In genomic region chr11:95989864-95990263, GRCm38 (mm10) we compare ENCODE assay signal across 12 mouse cellular contexts. TPM values are rescaled to one million over a fixed set of nuclear protein-coding genes. Genes with fewer than 3 reads are reported as not detected.
A peak's percentile ranks its signal among the peaks of the same experiment; 100 is the strongest.
DNase-seq lines count a peak whose midpoint lies in the region; ATAC-seq and TF ChIP-seq lines count a peak whose summit lies in the region.
"Had no signal": no experiment of that assay in that cellular context is flagged by ENCODE, and none has a peak within 500 bp of the region (broad histone marks: within the 10 kb centered on the region; RNA-seq: fewer than 3 reads in every experiment).

No protein-coding gene starts in this region.

- H3K4me1 ChIP-seq in heart, embryonic 15.5 days (replicated peaks) = peaks cover 57% of the 10 kb centered on the region
- H3K4me1 ChIP-seq in ES-E14 (ENCODE audit: control insufficient read depth in 2 of 2, insufficient read depth in 2 of 2, low read length in 2 of 2, poor library complexity in 1 of 2) = peaks cover 16 to 31% of the 10 kb centered on the region in 2 experiments
- H3K4me1 ChIP-seq in forebrain, embryonic 15.5 days = peaks cover 50% of the 10 kb centered on the region
- peaks cover 36% of the 10 kb centered on the region for H3K4me1 ChIP-seq in midbrain, embryonic 14.5 days (ENCODE audit: control insufficient read depth, insufficient read depth, low read length)

- WGBS in heart, embryonic 15.5 days = 59% methylated on average over 8 of the region's 8 CpGs
- WGBS in forebrain, embryonic 15.5 days = 32% methylated on average over 8 of the region's 8 CpGs
- 39% methylated on average over 8 of the region's 8 CpGs for WGBS in midbrain, embryonic 14.5 days

- H3K36me3 ChIP-seq in heart, embryonic 15.5 days = no peaks in the 10 kb centered on the region
- H3K36me3 ChIP-seq in ES-E14 (ENCODE audit: control insufficient read depth, insufficient read depth, low read length, poor library complexity, severe bottlenecking) = peaks cover 25% of the 10 kb centered on the region
- H3K36me3 ChIP-seq in forebrain, embryonic 15.5 days = no peaks in the 10 kb centered on the region
- H3K36me3 ChIP-seq in midbrain, embryonic 14.5 days (ENCODE audit: control insufficient read depth, insufficient read depth, low read length) = no peaks in the 10 kb centered on the region

- intact Hi-C loops in heart, postnatal 14 days (cut with DNase I) = no loop called here

- no peak overlapping the region for H3K4me3 ChIP-seq in heart, embryonic 15.5 days
- H3K4me3 ChIP-seq in ES-E14 (ENCODE audit: insufficient read depth in 1 of 2, low read depth in 1 of 2, low read length in 2 of 2, poor library complexity in 1 of 2, severe bottlenecking in 1 of 2) = peak overlapping the region; percentile 15 to 82; a peak in 2 of 4 replicates
- no peak overlapping the region for H3K4me3 ChIP-seq in forebrain, embryonic 15.5 days
- no peak overlapping the region for H3K4me3 ChIP-seq in midbrain, embryonic 14.5 days (replicated peaks; ENCODE audit: low read depth, low read length)
- H3K4me3 ChIP-seq: erythroblast, embryonic 14.5 days had no signal

- in situ Hi-C loops in ES-E14 (cut with MboI; ENCODE audit: low sequenced_read_pairs in 2 of 2, unreplicated experiment in 2 of 2) = no loop called here

- no peaks in the 10 kb centered on the region for H3K27me3 ChIP-seq in heart, embryonic 15.5 days
- H3K27me3 ChIP-seq in forebrain, embryonic 15.5 days = no peaks in the 10 kb centered on the region
- H3K27me3 ChIP-seq in midbrain, embryonic 14.5 days (ENCODE audit: control insufficient read depth, insufficient read depth, low read length) = no peaks in the 10 kb centered on the region

- H3K9ac ChIP-seq in heart, embryonic 15.5 days = no peak overlapping the region; the same call in 1 of the 2 replicates
- peak overlapping the region; percentile 81 for H3K9ac ChIP-seq in ES-E14 (ENCODE audit: insufficient read depth, low read depth, low read length, poor library complexity, severe bottlenecking)
- no peak overlapping the region for H3K9ac ChIP-seq in forebrain, embryonic 15.5 days (replicated peaks)
- no peak overlapping the region; the same call in 1 of the 2 replicates for H3K9ac ChIP-seq in midbrain, embryonic 14.5 days (replicated peaks; ENCODE audit: low read length)

- H3K4me2 ChIP-seq in heart, embryonic 15.5 days = peak overlapping the region; percentile 0; the same call in 1 of the 2 replicates
- H3K4me2 ChIP-seq in forebrain, embryonic 15.5 days (replicated peaks) = 0 out of 2 replicates have a peak overlapping the region, but pooled peaks have one; percentile 6
- H3K4me2 ChIP-seq in midbrain, embryonic 14.5 days (ENCODE audit: low read length) = peak overlapping the region; percentile 89

- DNase-seq in heart, postnatal 14 days = no peak
- DNase-seq in ES-E14 (ENCODE audit: low read depth, low spot score) = no peak
- no peak for DNase-seq in midbrain, embryonic 14.5 days
- DNase-seq in adrenal gland, postnatal 36 days = no peak
- DNase-seq: lung, postnatal 36 days had no signal

- H3K27ac ChIP-seq in heart, embryonic 15.5 days = peak overlapping the region; percentile 74; the same call in 1 of the 2 replicates
- peak overlapping the region; percentile 93; the same call in 1 of the 2 replicates for H3K27ac ChIP-seq in ES-E14 (ENCODE audit: insufficient read depth, low read depth, low read length, poor library complexity, severe bottlenecking)
- H3K27ac ChIP-seq in forebrain, embryonic 15.5 days (replicated peaks) = peak overlapping the region; percentile 0; the same call in 1 of the 2 replicates
- peak overlapping the region; percentile 93; the same call in 1 of the 2 replicates for H3K27ac ChIP-seq in midbrain, embryonic 14.5 days (replicated peaks; ENCODE audit: low read depth, low read length)

- no peak for ATAC-seq in heart, embryonic 15.5 days (replicated peaks; ENCODE audit: insufficient number of reproducible peaks, insufficient read depth, low FRiP score, low read depth)
- ATAC-seq in forebrain, embryonic 15.5 days (replicated peaks) = no peak
- ATAC-seq in midbrain, embryonic 14.5 days (ENCODE audit: low FRiP score, low TSS enrichment) = no peak
- no peak for ATAC-seq in activated CD4-positive, CD25-positive, alpha-beta regulatory T cell, adult 4 months
- no peak for ATAC-seq in megakaryocyte-erythroid progenitor cell, adult 5-6 weeks (replicated peaks; ENCODE audit: low FRiP score, low TSS enrichment, poor library complexity, severe bottlenecking)

- H3K9me3 ChIP-seq in heart, embryonic 15.5 days (replicated peaks) = no peaks in the 10 kb centered on the region
- no peaks in the 10 kb centered on the region for H3K9me3 ChIP-seq in ES-E14 (ENCODE audit: control insufficient read depth, insufficient read depth, low read depth, low read length)
- H3K9me3 ChIP-seq in forebrain, embryonic 15.5 days = no peaks in the 10 kb centered on the region
- H3K9me3 ChIP-seq in midbrain, embryonic 14.5 days (ENCODE audit: control insufficient read depth, low read length) = peaks cover 2% of the 10 kb centered on the region; the same call in 1 of the 2 replicates

TF ChIP-seq in ES-E14, 5 proteins besides CTCF, POLR2A, EP300 and RAD21:
- TF ChIP-seq ZC3H11A (IDR thresholded peaks at IDR 0.05; ENCODE audit: borderline replicate concordance, low read depth, low read length) = no peak
- no peak for TF ChIP-seq ZNF384 (IDR thresholded peaks at IDR 0.05; ENCODE audit: low read depth, low read length)
- no peak for TF ChIP-seq HCFC1 (IDR thresholded peaks at IDR 0.05; ENCODE audit: borderline replicate concordance, insufficient read depth, low read length)
- no peak for TF ChIP-seq MAFK (IDR thresholded peaks at IDR 0.05; ENCODE audit: insufficient read depth, low read depth, low read length)
- TF ChIP-seq CHD2 (IDR thresholded peaks at IDR 0.05; ENCODE audit: low read depth, low read length) = no peak
TF ChIP-seq in ES-E14: peak in this region for 0.

RNA-seq across cellular contexts. Expression of gene Igf2bp1, which starts 15.9 kb away (rescaled TPM):
- polyA plus RNA-seq in heart, embryonic 15.5 days (2015; fragmentation: Nextera tagmentation; extraction: Ambion mirVana) = 20.6 and 25.7 TPM in 2 replicates
- total RNA-seq in heart, postnatal 14 days (2021) = under 1 TPM; 0.46 to 0.76 TPM
- 273 and 354 TPM in 2 replicates for total RNA-seq in ES-E14 (2012; rRNA removed)
- 22.0 and 27.1 TPM in 2 replicates for polyA plus RNA-seq in forebrain, embryonic 15.5 days (2015; fragmentation: Nextera tagmentation; extraction: Ambion mirVana)
- 10.7 and 11.1 TPM in 2 replicates for polyA plus RNA-seq in midbrain, embryonic 14.5 days (2014; fragmentation: Nextera tagmentation; extraction: Ambion mirVana)
- polyA plus RNA-seq in activated CD4-positive, CD25-positive, alpha-beta regulatory T cell, adult 4 months (2017; shearing (Covaris generic)) = under 1 TPM in 1 of 2 experiments, not detected in 1; 0.24 TPM
- total RNA-seq in megakaryocyte-erythroid progenitor cell, adult 5-6 weeks (2014; fragmentation: Nextera tagmentation) = 0.02 TPM in 1 of 2 replicates, not detected in the other
- total RNA-seq in megakaryocyte-erythroid progenitor cell, adult 5-6 weeks (2017) = not detected in 2 replicates
- total RNA-seq in adrenal gland, postnatal 36 days (2021) = 1 to 10 TPM; 2.1 to 4.7 TPM

RNA-seq across cellular contexts. Expression of gene Gip, which starts 34.5 kb away (rescaled TPM):
- polyA plus RNA-seq in heart, embryonic 15.5 days (2015; fragmentation: Nextera tagmentation; extraction: Ambion mirVana) = not detected in 2 replicates
- total RNA-seq in heart, postnatal 14 days (2021) = not detected
- 0.89 and 1.5 TPM in 2 replicates for total RNA-seq in ES-E14 (2012; rRNA removed)
- not detected in 2 replicates for polyA plus RNA-seq in forebrain, embryonic 15.5 days (2015; fragmentation: Nextera tagmentation; extraction: Ambion mirVana)
- polyA plus RNA-seq in midbrain, embryonic 14.5 days (2014; fragmentation: Nextera tagmentation; extraction: Ambion mirVana) = not detected in 2 replicates
- not detected for polyA plus RNA-seq in activated CD4-positive, CD25-positive, alpha-beta regulatory T cell, adult 4 months (2017; shearing (Covaris generic))
- not detected in 2 replicates for total RNA-seq in megakaryocyte-erythroid progenitor cell, adult 5-6 weeks (2014; fragmentation: Nextera tagmentation)
- total RNA-seq in megakaryocyte-erythroid progenitor cell, adult 5-6 weeks (2017) = not detected in 2 replicates
- not detected for total RNA-seq in adrenal gland, postnatal 36 days (2021)
- total RNA-seq: heart, postnatal 25 days; layer of hippocampus, postnatal 14 days had no signal
- polyA plus RNA-seq: erythroblast, embryonic 14.5 days had no signal

RNA-seq across cellular contexts. Expression of gene Snf8, which starts 44.8 kb away (rescaled TPM):
- polyA plus RNA-seq in heart, embryonic 15.5 days (2015; fragmentation: Nextera tagmentation; extraction: Ambion mirVana) = 65.5 and 74.2 TPM in 2 replicates
- total RNA-seq in heart, postnatal 14 days (2021) = 10 to 100 TPM; 45.8 to 51.2 TPM
- total RNA-seq in ES-E14 (2012; rRNA removed) = 51.5 and 79.4 TPM in 2 replicates
- 136 and 142 TPM in 2 replicates for polyA plus RNA-seq in forebrain, embryonic 15.5 days (2015; fragmentation: Nextera tagmentation; extraction: Ambion mirVana)
- 45.3 and 77.5 TPM in 2 replicates for polyA plus RNA-seq in midbrain, embryonic 14.5 days (2014; fragmentation: Nextera tagmentation; extraction: Ambion mirVana)
- polyA plus RNA-seq in activated CD4-positive, CD25-positive, alpha-beta regulatory T cell, adult 4 months (2017; shearing (Covaris generic)) = 10 to 100 TPM; 39.3 to 54.1 TPM
- total RNA-seq in megakaryocyte-erythroid progenitor cell, adult 5-6 weeks (2014; fragmentation: Nextera tagmentation) = 94.1 and 96.1 TPM in 2 replicates
- total RNA-seq in megakaryocyte-erythroid progenitor cell, adult 5-6 weeks (2017) = 37.3 and 54.3 TPM in 2 replicates
- total RNA-seq in adrenal gland, postnatal 36 days (2021) = 10 to 100 TPM; 85.8 to 89.6 TPM

Comparison
In these comparisons a context has a peak if more than half of its experiments do, and no peak if none do; other contexts are left out.
1. H3K27ac ChIP-seq: peak in every context shown above with its lines; median percentile 93 in ES-E14; 93 in midbrain, embryonic 14.5 days; 74 in heart, embryonic 15.5 days; 0 in forebrain, embryonic 15.5 days.
2. H3K4me2 ChIP-seq: peak in every context shown above with its lines; median percentile 89 in midbrain, embryonic 14.5 days; 6 in forebrain, embryonic 15.5 days; 0 in heart, embryonic 15.5 days.
3. H3K4me3 ChIP-seq: peak in ES-E14 (2 of 2); none in heart, embryonic 15.5 days (single experiment), forebrain, embryonic 15.5 days (single experiment) and midbrain, embryonic 14.5 days (single experiment).
4. RNA of gene Igf2bp1, which starts 15.9 kb away (total RNA-seq): 273 to 354 TPM in ES-E14; 2.1 to 4.7 TPM in adrenal gland, postnatal 36 days, 0.46 to 0.76 TPM in heart, postnatal 14 days and 0.02 TPM in megakaryocyte-erythroid progenitor cell, adult 5-6 weeks; every median in the first group is over 10 times any median in the second.